Mouse (Mus musculus) CH12.LX (cell line): Measurements from ENCODE around the gene Wars2.

Experiments
- CTCF ChIP-seq, 2 experiments: IDR thresholded peaks in 1 of 2; conservative IDR thresholded peaks in 1 of 2; 2 replicates each; pipeline ENCODE4 v1.5.1; 2011 to 2012; ENCODE audit warnings: low read depth in 2 of 2, low read length in 2 of 2, improper control_type of control experiment in 1 of 2, inconsistent platforms in 1 of 2, mild to moderate bottlenecking in 1 of 2, moderate library complexity in 1 of 2
- E2F4 ChIP-seq: IDR thresholded peaks from 2 replicates; pipeline ENCODE4 v1.6.1; 2011; ENCODE audit warnings: low read depth, low read length, improper control_type of control experiment; ENCODE audit not compliant: insufficient replicate concordance
- EP300 ChIP-seq: IDR thresholded peaks from 2 replicates; pipeline ENCODE4 v1.6.1; 2011; ENCODE audit warnings: low read length, improper control_type of control experiment
- ETS1 ChIP-seq: conservative IDR thresholded peaks from 2 replicates; pipeline ENCODE4 v1.6.1; 2012; ENCODE audit warnings: low read depth, mild to moderate bottlenecking, inconsistent platforms, low read length, improper control_type of control experiment, moderate library complexity
- HCFC1 ChIP-seq: IDR thresholded peaks from 2 replicates; pipeline ENCODE4 v1.6.1; 2012; ENCODE audit warnings: low read depth, mild to moderate bottlenecking, inconsistent platforms, low read length, improper control_type of control experiment
- JUN ChIP-seq: IDR thresholded peaks from 2 replicates; pipeline ENCODE4 v1.6.1; 2011; ENCODE audit warnings: low read depth, mild to moderate bottlenecking, low read length, improper control_type of control experiment, moderate library complexity; ENCODE audit not compliant: insufficient read depth
- MEF2A ChIP-seq: IDR thresholded peaks from 2 replicates; pipeline ENCODE4 v1.6.1; 2014; ENCODE audit warnings: low read depth, mild to moderate bottlenecking, inconsistent platforms, low read length, improper control_type of control experiment, borderline replicate concordance
- POLR2A ChIP-seq: IDR thresholded peaks from 2 replicates; pipeline ENCODE4 v1.6.1; 2011; ENCODE audit warnings: low read depth, mild to moderate bottlenecking, improper control_type of control experiment, low read length
- RCOR1 ChIP-seq: conservative IDR thresholded peaks from 2 replicates; pipeline ENCODE4 v1.6.1; 2012; ENCODE audit warnings: low read depth, mild to moderate bottlenecking, inconsistent platforms, low read length, improper control_type of control experiment
- TCF12 ChIP-seq: IDR thresholded peaks from 2 replicates; pipeline ENCODE4 v1.6.1; 2014; ENCODE audit warnings: low read depth, mild to moderate bottlenecking, inconsistent platforms, low read length, improper control_type of control experiment
- ZC3H11A ChIP-seq: IDR thresholded peaks from 2 replicates; pipeline ENCODE4 v1.6.1; 2012; ENCODE audit warnings: low read depth, mild to moderate bottlenecking, inconsistent platforms, low read length, improper control_type of control experiment

DNA sequence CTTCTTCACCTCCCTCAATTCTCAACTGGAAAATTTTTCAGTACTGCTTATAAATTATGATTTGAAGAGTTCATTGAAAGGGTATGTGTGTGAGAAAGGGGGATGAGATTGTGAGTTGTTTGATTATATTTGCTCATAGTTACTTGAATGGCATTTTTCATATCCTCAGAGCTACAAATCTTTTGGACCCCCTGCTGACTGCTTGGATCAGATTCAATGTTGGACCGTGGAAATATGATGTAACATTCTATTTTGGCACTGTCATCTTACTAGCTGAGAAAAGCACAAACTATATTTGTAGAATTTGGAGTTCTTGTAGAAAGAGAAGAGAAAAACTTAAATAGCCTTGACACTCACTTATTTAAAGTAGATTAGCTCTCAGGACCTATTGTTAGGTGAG lies 43.5 kb downstream of the Wars2 start:
- TF ChIP-seq RCOR1 (no peak), EP300 (no peak), JUN (no peak), ZC3H11A (no peak), CTCF (conservative IDR thresholded peaks at IDR 0.05 in 1 of 2, IDR thresholded peaks at IDR 0.05 in 1 of 2; ENCODE audit: low read depth in 2 of 2, low read length in 2 of 2) (no peak), HCFC1 (no peak), ETS1 (no peak), MEF2A (no peak), E2F4 (no peak), POLR2A (no peak), TCF12 (no peak)
